Mouse (Mus musculus) hindbrain, embryonic 11.5 days (tissue): ENCODE data around the gene Pigu. TPM values are rescaled to one million over a fixed set of nuclear protein-coding genes. Genes with fewer than 3 reads are reported as not detected.

Source experiments
- ATAC-seq: fragments of 200-750 bp; cut with Nextera tagmentation; 2 replicates; pipeline ENCODE4 v1.8.0; 2017; ENCODE audit warnings: mild to moderate bottlenecking, moderate TSS enrichment, moderate library complexity; ENCODE audit not compliant: low FRiP score
- DNase-seq: peaks from one replicate; pipeline ENCODE4 v3.0.0-alpha.2; 2015; ENCODE audit warnings: low spot score
- H3K27ac ChIP-seq: fragments of 300-500 bp; sonication (generic); 2 replicates; pipeline ENCODE4 v1.5.1; 2014; ENCODE audit warnings: mild to moderate bottlenecking, low read depth, low read length
- H3K27me3 ChIP-seq: fragments of 300-500 bp; sonication (generic); 2 replicates; pipeline ENCODE4 v1.6.1; 2014; ENCODE audit warnings: mild to moderate bottlenecking, low read length, moderate library complexity, mixed read lengths; ENCODE audit not compliant: control insufficient read depth, insufficient read depth
- H3K36me3 ChIP-seq: fragments of 300-500 bp; sonication (generic); 2 replicates; pipeline ENCODE4 v1.6.1; 2014; ENCODE audit warnings: mild to moderate bottlenecking, low read length, moderate library complexity, mixed read lengths; ENCODE audit not compliant: control insufficient read depth, insufficient read depth
- H3K4me1 ChIP-seq: fragments of 300-500 bp; sonication (generic); replicated peaks from 2 replicates; pipeline ENCODE4 v1.6.1; 2014; ENCODE audit warnings: low read length, mixed read lengths; ENCODE audit not compliant: control insufficient read depth, insufficient read depth
- H3K4me2 ChIP-seq: fragments of 300-500 bp; sonication (generic); replicated peaks from 2 replicates; pipeline ENCODE4 v1.6.1; 2014; ENCODE audit warnings: mild to moderate bottlenecking, low read depth, low read length
- H3K4me3 ChIP-seq: fragments of 300-500 bp; sonication (generic); 2 replicates; pipeline ENCODE4 v1.5.1; 2014; ENCODE audit warnings: low read depth, low read length
- H3K9ac ChIP-seq: fragments of 300-500 bp; sonication (generic); 2 replicates; pipeline ENCODE4 v1.6.1; 2014; ENCODE audit warnings: low read depth, low read length
- H3K9me3 ChIP-seq: fragments of 300-500 bp; sonication (generic); 2 replicates; pipeline ENCODE4 v1.6.1; 2016; ENCODE audit warnings: low read length; ENCODE audit not compliant: control insufficient read depth
- WGBS: fragments of 180-500 bp; shearing (Covaris S2); extraction: QIAGEN DNeasy Blood & Tissue Kit; methylation state at CpG from one replicate; pipeline ENCODE4 v1.1.7; 2014; 5-methylcytosine and 5-hydroxymethylcytosine counted together
- polyA plus RNA-seq: library from polyadenylated mRNA; unstranded; fragments of >200 nt; fragmentation: Nextera tagmentation; extraction: Ambion mirVana; gene quantifications from 2 replicates; pipeline ENCODE4 v1.2.1, GENCODE M21; 2014

The Pigu gene
- polyA plus RNA-seq, 1 experiment from 2014 or later = 56.8 TPM

DNA sequence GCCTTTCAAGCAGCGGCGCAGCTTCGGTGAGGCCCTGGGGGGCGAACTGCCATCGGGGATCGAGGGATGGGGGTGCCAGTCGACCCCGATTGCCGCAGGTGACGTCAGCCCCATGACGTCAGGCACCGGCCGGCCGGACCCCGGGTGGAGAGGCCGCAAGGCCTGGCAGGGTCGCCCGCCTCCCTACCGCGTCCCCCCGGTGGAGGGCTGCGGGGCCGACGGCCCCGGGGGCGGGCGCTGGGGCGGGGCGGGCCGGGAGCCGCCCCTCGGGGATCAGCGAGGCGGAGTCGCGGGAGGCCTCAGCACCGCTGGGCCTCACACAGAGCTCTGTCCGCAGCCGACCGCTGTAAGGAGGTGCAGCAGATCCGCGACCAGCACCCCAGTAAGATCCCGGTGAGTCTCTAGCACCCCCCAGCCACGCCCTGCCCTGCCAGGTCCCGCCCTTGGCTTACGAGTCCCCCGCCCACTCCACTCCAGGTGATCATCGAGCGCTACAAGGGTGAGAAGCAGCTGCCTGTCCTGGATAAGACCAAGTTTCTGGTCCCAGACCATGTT is 80.5 kb downstream of the Pigu start:
- no peaks in the 10 kb centered on the region for H3K9me3 ChIP-seq
- H3K9ac ChIP-seq = peak overlapping the region; percentile 89
- under 1% methylated on average over 40 of the region's 49 CpGs for WGBS
- H3K4me3 ChIP-seq = peak overlapping the region; percentile 93
- peak overlapping the region; percentile 77 for H3K4me2 ChIP-seq
- H3K36me3 ChIP-seq = no peaks in the 10 kb centered on the region
- ATAC-seq = peak; percentile 81
- H3K4me1 ChIP-seq = no peaks in the 10 kb centered on the region
- H3K27ac ChIP-seq = peak overlapping the region; percentile 63
- no peaks in the 10 kb centered on the region for H3K27me3 ChIP-seq
- DNase-seq = no peak

DNA sequence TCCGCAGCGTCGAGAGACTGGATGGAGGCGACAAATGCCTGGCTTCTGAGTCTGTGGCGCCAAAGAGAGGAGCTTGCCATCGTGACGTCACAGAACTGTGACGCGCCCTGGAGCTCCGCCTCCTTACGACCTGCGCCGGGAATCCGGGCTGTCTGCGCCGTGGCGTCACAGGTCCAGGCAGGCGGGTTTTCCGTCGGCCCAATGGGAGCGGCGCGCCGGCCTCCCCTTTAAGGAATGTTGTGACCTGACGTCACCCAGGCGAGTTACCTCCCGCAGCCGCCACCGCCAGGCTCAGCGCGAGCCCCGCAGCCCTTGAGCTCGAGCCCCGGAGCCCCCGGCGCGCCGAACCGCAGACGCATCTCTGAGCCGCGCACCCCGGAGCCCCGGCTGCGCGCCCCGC is 81.0 kb downstream of the Pigu start, which contains the start of gene Map1lc3a:
Gene Map1lc3a (plus strand): TSS at position 103 of the 400 bp plus-strand sequence.
- Histone ChIP-seq H3K27ac (peak within 1 kb of the TSS; percentile 63), H3K4me3 (peak within 1 kb of the TSS; percentile 93), H3K4me2 (peak within 1 kb of the TSS; percentile 77), H3K9me3 (no peaks in the 10 kb centered on the region), H3K27me3 (no peaks in the 10 kb centered on the region), H3K4me1 (no peaks in the 10 kb centered on the region), H3K9ac (peak within 1 kb of the TSS; percentile 89), H3K36me3 (no peaks in the 10 kb centered on the region)
- WGBS = under 1% methylated on average over 43 of the region's 47 CpGs
- peak; percentile 97 for DNase-seq
- ATAC-seq = peak; percentile 91

DNA sequence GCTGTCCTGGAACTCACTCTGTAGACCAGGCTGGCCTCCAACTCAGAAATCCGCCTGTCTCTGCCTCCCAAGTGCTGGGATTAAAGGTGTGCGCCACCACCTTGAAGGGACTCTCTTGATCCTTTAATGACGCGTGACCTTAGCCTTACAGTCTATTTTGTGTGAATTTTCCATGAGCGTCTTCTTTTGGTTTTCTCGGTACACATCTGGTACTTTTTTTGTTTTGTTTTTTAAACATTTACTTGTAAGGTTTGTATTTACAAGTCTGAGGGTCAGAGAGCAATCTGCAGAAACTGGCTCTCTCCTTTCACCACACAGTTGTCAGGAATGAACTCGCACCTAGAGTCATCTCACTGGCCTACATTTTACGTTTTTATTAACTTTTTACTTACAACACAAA is 83.6 kb downstream of the Pigu start:
- Histone ChIP-seq H3K9me3 (no peaks in the 10 kb centered on the region), H3K4me1 (no peaks in the 10 kb centered on the region), H3K9ac (no peak overlapping the region), H3K4me2 (no peak overlapping the region), H3K36me3 (no peaks in the 10 kb centered on the region), H3K27me3 (no peaks in the 10 kb centered on the region), H3K27ac (no peak overlapping the region), H3K4me3 (no peak overlapping the region)
- DNase-seq = no peak
- no peak for ATAC-seq
- 90% methylated on average over 8 of the region's 8 CpGs for WGBS

DNA sequence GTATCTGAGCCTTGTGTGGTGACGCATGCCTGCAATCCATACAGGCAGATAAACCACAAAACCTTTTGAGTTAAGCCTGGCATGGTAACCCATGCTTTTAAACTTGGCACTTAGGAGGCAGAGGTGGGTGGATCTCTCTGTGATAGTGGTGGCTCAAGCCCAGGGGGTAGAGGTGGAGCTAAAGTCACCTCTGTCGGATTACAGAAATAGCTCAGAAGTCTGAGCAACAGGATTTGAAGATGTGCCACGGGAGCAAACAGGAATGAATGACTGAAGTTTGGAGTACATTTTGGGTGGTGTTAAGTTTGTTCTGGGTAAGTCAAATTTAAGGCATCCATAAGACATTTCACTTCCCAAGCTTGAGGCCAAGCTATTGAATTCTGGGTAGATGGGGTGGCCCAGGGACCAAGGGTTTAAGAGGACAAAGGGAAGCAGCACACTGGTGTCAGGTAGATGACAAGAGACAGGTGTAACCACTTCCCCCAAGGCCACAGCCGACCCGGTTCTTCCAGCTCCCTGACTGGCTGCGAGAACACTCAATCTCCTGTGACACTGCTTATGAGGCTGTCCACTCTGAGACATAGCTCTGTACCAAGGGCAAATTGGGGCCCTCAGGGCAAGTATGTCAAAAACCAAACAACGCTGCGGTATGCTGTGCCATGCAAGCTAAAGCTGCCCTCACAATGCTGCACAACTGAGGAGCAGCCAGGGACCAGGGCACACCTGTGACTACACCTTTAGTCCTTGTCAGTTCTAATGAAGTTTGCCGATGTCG is 84.6 kb downstream of the Pigu start:
- no peaks in the 10 kb centered on the region for H3K36me3 ChIP-seq
- H3K4me1 ChIP-seq = no peaks in the 10 kb centered on the region
- ATAC-seq (no peak), DNase-seq (no peak)
- H3K27me3 ChIP-seq = no peaks in the 10 kb centered on the region
- H3K4me3 ChIP-seq = no peak overlapping the region
- WGBS = 71% methylated on average over 10 of the region's 10 CpGs
- H3K4me2 ChIP-seq = no peak overlapping the region
- H3K9ac ChIP-seq = no peak overlapping the region
- no peaks in the 10 kb centered on the region for H3K9me3 ChIP-seq
- H3K27ac ChIP-seq = no peak overlapping the region

DNA sequence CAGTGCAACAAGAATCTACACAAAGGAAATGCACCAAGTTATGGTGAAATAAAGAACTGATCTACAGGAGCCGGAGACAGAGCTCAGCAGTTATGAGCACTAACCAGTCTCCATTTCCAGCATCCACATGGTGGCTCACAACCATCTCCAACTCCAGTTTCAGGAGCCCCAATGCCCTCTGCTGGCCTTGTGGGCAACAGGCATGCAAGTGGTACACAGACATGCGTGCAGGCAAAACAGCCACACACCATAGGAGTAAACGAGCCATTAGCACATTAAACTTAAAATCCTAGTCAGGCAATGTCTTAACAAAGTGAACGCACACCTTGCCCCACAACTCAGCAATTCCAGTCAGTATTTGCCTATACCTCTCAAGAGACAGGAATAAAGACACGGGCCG is 85.3 kb downstream of the Pigu start:
- 83% methylated on average over 6 of the region's 6 CpGs for WGBS

DNA sequence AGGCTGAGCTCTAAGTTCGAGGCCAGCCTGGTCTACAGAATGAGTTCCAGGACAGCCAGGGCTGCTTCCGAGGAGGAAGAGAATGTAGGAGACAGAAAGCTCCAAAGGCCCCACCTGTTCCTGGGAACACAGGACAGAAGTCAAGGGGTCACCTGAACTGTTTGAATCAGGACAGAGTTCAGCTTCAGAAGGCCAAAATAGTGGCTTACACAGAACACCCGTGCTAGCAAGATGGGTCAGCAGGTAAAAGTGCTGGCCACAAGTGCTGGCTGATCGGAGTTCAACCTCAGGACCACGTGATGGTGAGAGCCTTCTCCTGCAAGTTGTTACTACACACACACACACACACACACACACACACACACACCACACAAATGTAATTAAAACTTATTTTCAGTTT is 90.3 kb downstream of the Pigu start:
- DNase-seq = no peak
- no peak for ATAC-seq
- Histone ChIP-seq H3K4me2 (no peak overlapping the region), H3K9ac (no peak overlapping the region), H3K4me3 (no peak overlapping the region), H3K36me3 (no peaks in the 10 kb centered on the region), H3K4me1 (no peaks in the 10 kb centered on the region), H3K27me3 (no peaks in the 10 kb centered on the region), H3K9me3 (no peaks in the 10 kb centered on the region), H3K27ac (no peak overlapping the region)
- 87% methylated on average over 5 of the region's 5 CpGs for WGBS

More for the DNA sequence above, 85.3 kb downstream of the Pigu start:
- DNase-seq (peak; percentile 8), ATAC-seq (no peak)
- Histone ChIP-seq H3K9ac (no peak overlapping the region), H3K27ac (no peak overlapping the region), H3K27me3 (no peaks in the 10 kb centered on the region), H3K4me3 (no peak overlapping the region), H3K9me3 (no peaks in the 10 kb centered on the region), H3K4me1 (no peaks in the 10 kb centered on the region), H3K4me2 (no peak overlapping the region), H3K36me3 (no peaks in the 10 kb centered on the region)

DNA sequence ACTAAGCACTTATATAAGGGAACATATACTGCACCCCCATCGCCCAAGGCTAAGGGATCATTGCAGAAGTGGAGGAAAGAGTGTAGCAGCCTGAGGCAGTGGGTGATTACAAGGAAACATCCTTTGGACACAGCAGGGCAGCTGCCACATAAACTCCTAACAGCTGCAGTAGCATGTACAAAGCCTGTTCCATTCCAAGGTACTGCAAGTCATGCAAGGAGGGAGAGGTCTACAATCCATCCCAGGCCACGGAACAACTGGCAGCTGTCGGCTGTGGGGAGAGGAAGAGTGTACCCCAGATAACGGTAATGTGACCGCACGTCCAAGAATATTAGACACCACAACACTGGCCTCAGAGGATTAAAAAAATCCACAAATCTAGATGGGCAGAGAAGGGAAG is 91.7 kb downstream of the Pigu start:
- ATAC-seq (no peak), DNase-seq (no peak)
- no peaks in the 10 kb centered on the region for H3K27me3 ChIP-seq

GRCm38 (mm10) chr2:155249588-155249987 is 107.6 kb downstream of the Pigu start:
- ATAC-seq (no peak), DNase-seq (no peak)
- Histone ChIP-seq H3K36me3 (peaks cover 16% of the 10 kb centered on the region), H3K9ac (no peak overlapping the region), H3K9me3 (no peaks in the 10 kb centered on the region), H3K4me3 (no peak overlapping the region), H3K27me3 (no peaks in the 10 kb centered on the region), H3K4me2 (no peak overlapping the region), H3K4me1 (no peaks in the 10 kb centered on the region), H3K27ac (no peak overlapping the region)
- 93% methylated on average over 5 of the region's 5 CpGs for WGBS

More for the DNA sequence above, 91.7 kb downstream of the Pigu start:
- Histone ChIP-seq H3K4me2 (no peak overlapping the region), H3K4me3 (no peak overlapping the region), H3K36me3 (no peaks in the 10 kb centered on the region), H3K9me3 (no peaks in the 10 kb centered on the region), H3K9ac (no peak overlapping the region), H3K4me1 (no peaks in the 10 kb centered on the region), H3K27ac (no peak overlapping the region)
- 91% methylated on average over 6 of the region's 6 CpGs for WGBS

- peaks cover 23% of the 10 kb centered on the region for H3K36me3 ChIP-seq
- no peaks in the 10 kb centered on the region for H3K27me3 ChIP-seq
- no peak overlapping the region for H3K4me2 ChIP-seq
- no peak overlapping the region for H3K27ac ChIP-seq
- no peak overlapping the region for H3K4me3 ChIP-seq
- no peak for DNase-seq
- no peaks in the 10 kb centered on the region for H3K9me3 ChIP-seq
- no peak for ATAC-seq
- WGBS = 86% methylated on average over 2 of the region's 2 CpGs
- no peaks in the 10 kb centered on the region for H3K4me1 ChIP-seq
- no peak overlapping the region for H3K9ac ChIP-seq
These were observed 108.5 kb downstream of the Pigu start for GRCm38 (mm10) chr2:155248718-155249117.
